Mouse (Mus musculus) ZHBTc4 (cell line): ENCODE measurements around the gene Prtg.

Experiments used
- DNase-seq: peaks from one replicate; pipeline ENCODE4 v3.0.0-alpha.2; 2011; ENCODE audit warnings: low read depth, low spot score

Prtg gene

DNA sequence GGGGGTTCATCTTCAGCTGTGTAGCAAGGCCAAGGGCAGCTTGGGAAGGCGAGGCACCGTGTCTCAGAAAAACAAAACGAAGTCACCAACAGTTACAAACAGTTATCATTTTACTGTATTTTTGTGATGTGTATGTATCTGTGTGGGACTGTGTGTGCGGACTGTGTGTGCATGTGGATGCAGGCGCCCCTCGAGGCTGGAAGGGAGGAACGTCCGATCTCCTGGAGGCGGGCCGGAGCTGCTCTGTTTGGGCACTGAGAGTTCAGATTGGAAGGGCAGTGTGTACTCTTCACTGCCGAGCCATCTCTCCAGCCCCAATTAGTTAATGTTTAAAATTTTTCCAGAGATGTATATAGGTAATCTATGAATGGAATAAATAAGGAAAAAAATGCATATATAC lies 55.5 kb downstream of the Prtg start:
- DNase-seq = peak; percentile 41

- no peak for DNase-seq
Measured at GRCm38 (mm10) chr9:72862955-72863354, 56.3 kb downstream of the Prtg start.

GRCm38 (mm10) chr9:72863773-72864172 lies 57.1 kb downstream of the Prtg start:
- DNase-seq = no peak

- no peak for DNase-seq
Measured at GRCm38 (mm10) chr9:72867434-72867833, 60.8 kb downstream of the Prtg start.

- DNase-seq = no peak
Measured at GRCm38 (mm10) chr9:72868774-72869173, 62.1 kb downstream of the Prtg start.

- DNase-seq = peak; percentile 88
Measured at GRCm38 (mm10) chr9:72871506-72872297, 65.0 kb downstream of the Prtg start.

- DNase-seq = no peak
Measured at GRCm38 (mm10) chr9:72872298-72873130, 65.8 kb downstream of the Prtg start.

- peak; percentile 61 for DNase-seq
Measured at GRCm38 (mm10) chr9:72875878-72876277, 69.2 kb downstream of the Prtg start.

- DNase-seq = no peak
Measured at GRCm38 (mm10) chr9:72877905-72878304, 71.2 kb downstream of the Prtg start.

GRCm38 (mm10) chr9:72878656-72879055 lies 72.0 kb downstream of the Prtg start:
- DNase-seq = no peak

DNA sequence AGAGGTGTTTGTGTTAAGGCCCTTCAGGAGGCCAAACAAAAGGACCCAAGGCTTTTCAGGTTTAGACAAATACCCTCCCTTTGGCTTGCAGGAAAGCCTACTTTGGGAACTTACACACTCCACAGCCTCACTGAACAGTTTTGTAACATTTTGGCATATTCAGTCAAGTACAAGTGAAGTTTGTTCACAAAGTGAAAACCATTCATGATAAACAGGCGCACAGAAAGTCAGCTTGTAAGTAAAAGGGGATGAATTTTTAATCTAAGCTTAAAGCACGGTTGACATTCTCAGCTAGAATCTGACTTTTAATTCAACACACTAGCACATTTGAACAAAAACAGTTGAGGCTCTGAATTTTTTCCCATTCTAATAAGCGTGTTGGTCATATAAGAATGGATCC lies 72.9 kb downstream of the Prtg start:
- DNase-seq = no peak

DNA sequence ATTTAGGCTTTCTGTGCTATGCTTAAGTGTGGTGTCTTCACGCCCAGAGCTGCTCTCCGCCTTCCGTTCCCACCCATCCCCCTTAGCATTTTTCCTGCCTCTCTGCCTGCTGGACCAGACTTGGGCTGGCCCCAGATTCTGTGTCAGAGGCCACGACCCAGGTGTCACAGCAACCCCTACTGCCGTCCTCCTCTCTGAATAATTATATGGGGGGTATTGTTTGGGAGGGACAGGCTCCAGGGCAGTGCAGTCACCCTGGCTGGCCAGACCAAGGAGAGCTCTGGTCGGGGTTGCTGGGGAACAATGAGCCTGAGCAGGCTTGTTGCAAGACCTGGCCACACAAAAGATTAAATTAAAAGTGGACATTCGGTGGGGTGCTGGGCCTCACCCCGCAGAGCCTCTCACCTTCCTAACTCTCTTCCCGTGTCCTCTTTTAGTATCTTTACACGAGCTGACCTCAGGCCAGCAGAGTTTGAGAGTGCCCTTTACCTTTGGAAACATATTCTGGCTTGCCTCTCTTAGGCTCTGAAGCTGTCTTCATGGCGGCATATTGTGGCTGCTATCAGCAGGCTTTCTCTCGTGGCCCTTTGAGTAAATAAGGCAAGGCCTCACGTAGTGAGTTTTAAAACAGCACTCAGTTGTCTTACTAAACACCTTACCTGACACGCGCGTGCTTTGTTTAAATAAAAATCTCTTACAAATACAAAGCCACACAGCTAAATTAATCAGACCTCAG lies 73.7 kb downstream of the Prtg start:
- no peak for DNase-seq

GRCm38 (mm10) chr9:72881026-72881768 lies 74.5 kb downstream of the Prtg start:
- DNase-seq = peak; percentile 35

GRCm38 (mm10) chr9:72883940-72884339 lies 77.3 kb downstream of the Prtg start:
- DNase-seq = peak; percentile 77

DNA sequence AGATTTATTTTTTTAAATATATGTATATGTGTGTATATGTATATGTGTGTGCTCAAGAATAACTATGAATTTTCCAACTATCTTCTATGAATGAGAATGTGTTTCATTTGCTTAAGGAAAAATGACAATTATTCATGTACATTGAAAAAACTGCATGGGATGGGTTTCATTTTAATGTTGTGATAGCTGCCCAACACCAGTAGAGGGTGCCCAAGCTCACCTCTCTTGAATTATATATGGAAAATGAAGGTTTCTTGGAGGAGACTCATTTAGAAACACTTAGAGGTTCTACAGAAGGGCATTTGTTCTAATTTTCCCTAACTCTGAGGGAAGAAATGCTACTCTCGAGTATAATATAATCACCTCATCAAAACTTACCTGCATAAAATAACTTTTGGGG lies 83.1 kb downstream of the Prtg start:
- DNase-seq = peak; percentile 51

DNA sequence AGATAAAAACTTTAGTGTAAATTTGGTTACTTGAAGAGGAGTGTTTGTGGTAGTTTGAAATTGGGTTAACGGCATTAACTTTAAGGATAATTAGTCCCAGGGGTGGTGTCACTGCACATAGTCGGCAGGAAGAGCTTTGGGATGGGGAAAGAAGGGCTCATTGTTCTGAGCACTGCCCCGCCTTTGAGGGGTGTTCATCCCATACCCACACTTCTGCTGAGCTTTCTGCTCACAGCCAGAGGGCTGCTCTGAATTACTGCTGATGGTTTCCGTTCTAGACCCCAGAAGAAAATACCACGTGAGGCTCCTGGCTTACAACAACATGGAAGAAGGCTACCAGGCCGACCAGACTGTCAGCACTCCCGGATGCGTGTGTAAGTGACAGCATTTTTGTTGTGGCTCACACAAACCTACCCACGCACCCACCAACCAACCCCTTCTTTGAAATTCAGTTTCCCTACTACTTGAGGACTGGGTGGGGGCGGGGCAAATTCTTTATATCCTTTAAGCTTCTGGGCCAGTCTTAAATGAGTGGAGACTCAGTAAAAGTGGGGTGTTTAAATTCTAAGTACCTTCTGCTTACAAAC lies 83.9 kb downstream of the Prtg start:
- DNase-seq = no peak

DNA sequence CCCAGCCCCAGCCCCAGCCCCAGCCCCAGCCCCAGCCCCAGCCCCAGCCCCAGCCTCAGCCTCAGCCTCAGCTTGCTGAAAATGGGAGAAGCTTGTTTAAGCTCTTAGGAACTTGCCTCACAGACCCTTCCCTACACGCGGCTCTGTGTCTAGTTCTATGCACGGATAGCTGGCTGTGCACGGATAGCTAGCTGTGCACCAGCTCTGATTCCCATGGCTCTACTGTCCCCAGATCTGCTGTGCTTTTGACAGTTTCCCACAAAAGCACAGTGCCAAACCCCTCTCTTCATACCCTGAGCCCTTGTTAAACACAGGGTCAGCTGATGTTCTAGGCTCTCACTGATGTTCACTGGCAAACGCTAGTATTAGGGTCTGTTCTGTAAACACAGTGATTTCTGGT lies 86.1 kb downstream of the Prtg start:
- DNase-seq = no peak

- DNase-seq = peak; percentile 67
Measured at GRCm38 (mm10) chr9:72894796-72895352, 88.2 kb downstream of the Prtg start.

DNA sequence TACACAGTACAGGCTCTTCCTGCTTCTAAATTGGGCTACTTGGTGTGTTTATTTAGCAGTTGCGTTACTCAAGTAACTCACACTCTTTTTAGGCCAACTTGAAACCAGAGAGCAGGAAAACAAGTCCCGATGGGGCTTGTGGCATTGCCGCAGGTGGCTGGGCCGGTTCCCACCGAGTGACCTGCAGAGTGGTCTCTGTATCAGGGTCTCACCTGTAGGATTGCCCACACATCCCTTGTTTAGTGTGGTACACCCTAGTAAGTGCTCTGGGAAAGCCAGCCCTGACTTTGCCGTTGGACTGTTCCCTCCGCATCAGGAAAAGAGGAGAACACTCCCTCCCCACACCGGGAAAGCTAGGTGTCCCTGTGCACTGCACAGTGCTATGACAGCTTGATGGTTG lies 95.4 kb downstream of the Prtg start:
- DNase-seq = no peak

- no peak for DNase-seq
Measured at GRCm38 (mm10) chr9:72902611-72903010, 95.9 kb downstream of the Prtg start.

DNA sequence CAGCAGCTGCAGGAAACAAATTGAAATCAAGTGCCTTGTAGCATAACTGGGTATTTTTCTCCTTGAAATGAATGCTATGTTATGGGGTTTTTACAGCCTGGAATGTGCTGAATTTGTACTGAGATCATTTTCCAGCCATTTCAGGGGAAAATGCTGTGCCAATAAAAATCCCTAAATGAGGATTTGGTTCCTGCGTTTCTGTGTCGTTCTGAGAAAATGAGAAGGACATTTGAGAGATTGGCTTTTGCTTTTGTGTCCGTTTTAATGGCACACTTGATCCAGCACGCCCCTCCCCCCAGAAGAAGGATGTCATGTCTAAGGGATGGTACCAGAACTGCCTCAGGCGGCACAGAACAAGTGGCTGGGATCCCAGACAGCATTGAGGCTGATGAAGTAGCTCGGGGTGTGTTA lies 100.0 kb downstream of the Prtg start:
- DNase-seq = peak; percentile 67
